ENCODE assay signal across 22 mouse cellular contexts in the genomic region with DNA sequence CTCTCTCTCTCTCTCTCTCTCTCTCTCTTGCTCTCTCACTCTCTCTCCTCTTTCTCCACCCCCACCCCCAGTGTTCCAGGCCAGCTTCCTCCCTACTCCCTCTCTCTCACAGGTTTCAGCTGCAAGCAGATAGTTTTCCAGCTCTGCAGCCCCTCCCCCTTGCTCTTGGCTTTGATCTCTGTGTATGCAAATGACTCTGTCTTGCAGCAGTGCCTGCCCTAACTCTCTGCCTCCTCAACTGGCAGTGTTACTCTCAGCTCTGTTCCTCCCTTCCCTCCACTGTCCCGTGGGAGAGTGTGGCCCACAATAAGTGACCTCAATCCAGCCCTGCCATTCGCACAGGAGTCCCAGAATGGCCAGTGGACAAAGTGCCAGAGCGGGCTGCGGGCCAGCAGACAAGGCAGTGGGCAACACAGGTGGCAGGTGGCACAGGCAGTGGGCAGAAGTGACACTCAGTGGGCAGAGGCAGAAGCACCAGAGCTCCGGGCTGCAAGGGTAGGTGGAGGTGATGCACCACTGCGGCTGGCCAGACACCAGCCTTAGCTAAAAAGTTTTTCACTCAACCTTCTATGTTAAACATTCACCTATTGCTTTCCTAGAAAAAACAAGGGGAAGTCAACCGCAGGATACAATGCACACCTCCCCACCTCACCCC. TPM values are rescaled to one million over a fixed set of nuclear protein-coding genes. Genes with fewer than 3 reads are reported as not detected.
DNase-seq lines count a peak whose midpoint lies in the region; ATAC-seq and TF ChIP-seq lines count a peak whose summit lies in the region.
"Had no signal": no experiment of that assay in that cellular context is flagged by ENCODE, and none has a peak within 500 bp of the region (broad histone marks: within the 10 kb centered on the region; RNA-seq: fewer than 3 reads in every experiment).

No protein-coding gene starts in this region.

- intact Hi-C loops in left cerebral cortex, postnatal 25 days (cut with DNase I): no loop called here

- no peaks in the 10 kb centered on the region for H3K4me1 ChIP-seq in stomach, postnatal 0 days (replicated peaks; ENCODE audit: control insufficient read depth, insufficient read depth)
- H3K4me1 ChIP-seq in forebrain, postnatal 0 days (ENCODE audit: insufficient read depth): no peaks in the 10 kb centered on the region
- H3K4me1 ChIP-seq: hindbrain, embryonic 15.5 days; limb, embryonic 13.5 days; midbrain, embryonic 13.5 days had no signal

- H3K27me3 ChIP-seq in Patski: no peaks in the 10 kb centered on the region
- H3K27me3 ChIP-seq in stomach, postnatal 0 days (ENCODE audit: control insufficient read depth, insufficient read depth, low read length): no peaks in the 10 kb centered on the region
- no peaks in the 10 kb centered on the region for H3K27me3 ChIP-seq in forebrain, postnatal 0 days (ENCODE audit: insufficient read depth, low read length)
- H3K27me3 ChIP-seq: hindbrain, embryonic 15.5 days; limb, embryonic 13.5 days; midbrain, embryonic 13.5 days had no signal

- H3K27ac ChIP-seq in stomach, postnatal 0 days (replicated peaks): no peak overlapping the region
- no peak overlapping the region for H3K27ac ChIP-seq in forebrain, postnatal 0 days (ENCODE audit: low read depth, low read length)
- H3K27ac ChIP-seq: hindbrain, embryonic 15.5 days; limb, embryonic 13.5 days; midbrain, embryonic 13.5 days had no signal

- no peak overlapping the region for H3K4me3 ChIP-seq in stomach, postnatal 0 days (ENCODE audit: low read depth, low read length)
- no peak overlapping the region for H3K4me3 ChIP-seq in forebrain, postnatal 0 days (ENCODE audit: low read depth, low read length)
- H3K4me3 ChIP-seq: erythroblast, embryonic 14.5 days; hindbrain, embryonic 15.5 days; limb, embryonic 13.5 days; midbrain, embryonic 13.5 days had no signal

- 58% methylated on average over 7 of the region's 7 CpGs for WGBS in stomach, postnatal 0 days
- WGBS in forebrain, postnatal 0 days: 80% methylated on average over 7 of the region's 7 CpGs

- no peak for TF ChIP-seq EP300 in stomach, postnatal 0 days (optimal IDR thresholded peaks at IDR 0.05)

- no peak overlapping the region for H3K9ac ChIP-seq in stomach, postnatal 0 days (ENCODE audit: low read length)
- H3K9ac ChIP-seq in forebrain, postnatal 0 days: no peak overlapping the region
- H3K9ac ChIP-seq: hindbrain, embryonic 15.5 days; limb, embryonic 13.5 days; liver, postnatal 0 days; midbrain, embryonic 13.5 days had no signal

- no peak for TF ChIP-seq CTCF in Patski (IDR thresholded peaks at IDR 0.05)
- TF ChIP-seq CTCF in stomach, postnatal 0 days (IDR thresholded peaks at IDR 0.05; ENCODE audit: low read depth): no peak
- TF ChIP-seq CTCF in forebrain, postnatal 0 days (IDR thresholded peaks at IDR 0.05; ENCODE audit: low read depth): no peak

- in situ Hi-C loops in Patski (cut with MboI; ENCODE audit: low pct_unique_long_range_greater_than_20kb): no loop called here

- H3K36me3 ChIP-seq in stomach, postnatal 0 days (ENCODE audit: control insufficient read depth, insufficient read depth, low read length): no peaks in the 10 kb centered on the region
- H3K36me3 ChIP-seq in forebrain, postnatal 0 days (ENCODE audit: insufficient read depth): no peaks in the 10 kb centered on the region
- H3K36me3 ChIP-seq: hindbrain, embryonic 15.5 days; limb, embryonic 13.5 days; midbrain, embryonic 13.5 days had no signal

- no peak overlapping the region for H3K4me2 ChIP-seq in stomach, postnatal 0 days (replicated peaks; ENCODE audit: low read depth)
- H3K4me2 ChIP-seq in forebrain, postnatal 0 days (ENCODE audit: low read depth): no peak overlapping the region
- H3K4me2 ChIP-seq: hindbrain, embryonic 15.5 days; limb, embryonic 13.5 days; midbrain, embryonic 13.5 days had no signal

- CTCF ChIA-PET in Patski (lab: Charles Lee): no interaction called here

- peak; percentile 11 to 20 for DNase-seq in left cerebral cortex, adult 18-20 months (ENCODE audit: low spot score in 2 of 2)
- no peak for DNase-seq in left cerebral cortex, postnatal 25 days (ENCODE audit: low spot score in 2 of 2)
- no peak for DNase-seq in Patski (ENCODE audit: low read depth, low spot score)
- peak; percentile 20 to 27 for DNase-seq in kidney, adult 8-10 months
- DNase-seq in stomach, postnatal 0 days (ENCODE audit: low spot score): no peak
- no peak for DNase-seq in layer of hippocampus, adult 18-20 months (ENCODE audit: low spot score in 2 of 2)
- no peak for DNase-seq in forebrain, postnatal 0 days
- DNase-seq: gastrocnemius, postnatal 14 days; heart, postnatal 14 days; liver, postnatal 0 days; lung, postnatal 4 days; thymus, postnatal 4 days had no signal

- no peaks in the 10 kb centered on the region for H3K9me3 ChIP-seq in stomach, postnatal 0 days (ENCODE audit: control insufficient read depth, low read length)
- H3K9me3 ChIP-seq in forebrain, postnatal 0 days (ENCODE audit: low read length): peaks cover 6% of the 10 kb centered on the region; the same call in 1 of the 2 replicates

- POLR2A ChIA-PET in Patski (lab: Charles Lee): no interaction called here

- peak; percentile 39 for ATAC-seq in Patski
- peak; percentile 35; the same call in 1 of the 2 replicates for ATAC-seq in stomach, postnatal 0 days (ENCODE audit: low FRiP score, low TSS enrichment)
- no peak for ATAC-seq in forebrain, postnatal 0 days
- ATAC-seq: CD4-positive, CD25-positive, alpha-beta regulatory T cell, adult 4 months; liver, postnatal 0 days; midbrain, embryonic 13.5 days had no signal

RNA-seq across cellular contexts. Expression of a gene that starts 16.3 kb away (rescaled TPM):
- not detected for total RNA-seq in left cerebral cortex, adult 18-20 months (2021)
- total RNA-seq in left cerebral cortex, postnatal 25 days (2021): not detected
- not detected for polyA plus RNA-seq in Patski (2021)
- polyA plus RNA-seq in stomach, postnatal 0 days (2015; fragmentation: Nextera tagmentation; extraction: Ambion mirVana): not detected in 2 replicates
- not detected for total RNA-seq in layer of hippocampus, adult 18-20 months (2021)
- not detected in 2 replicates for total RNA-seq in forebrain, postnatal 0 days (2014; rRNA removed)
- not detected in 2 replicates for polyA plus RNA-seq in forebrain, postnatal 0 days (2015; fragmentation: Nextera tagmentation; extraction: Ambion mirVana)
- total RNA-seq: gastrocnemius, postnatal 14 days; heart, postnatal 14 days; left cerebral cortex, adult 8-10 months had no signal
- polyA plus RNA-seq: brain, embryonic 14.5 days; CD4-positive, CD25-positive, alpha-beta regulatory T cell, adult 4 months; erythroblast, embryonic 14.5 days; hindbrain, embryonic 15.5 days; large intestine, adult 2 months; limb, embryonic 13.5 days; liver, postnatal 0 days; midbrain, embryonic 13.5 days; spleen, adult 2 months; stomach, embryonic 16.5 days had no signal

RNA-seq across cellular contexts. Expression of a gene that starts 24.8 kb away (rescaled TPM):
- total RNA-seq in left cerebral cortex, adult 18-20 months (2021): not detected
- total RNA-seq in left cerebral cortex, postnatal 25 days (2021): not detected
- polyA plus RNA-seq in Patski (2021): not detected
- polyA plus RNA-seq in stomach, postnatal 0 days (2015; fragmentation: Nextera tagmentation; extraction: Ambion mirVana): not detected in 2 replicates
- not detected for total RNA-seq in layer of hippocampus, adult 18-20 months (2021)
- total RNA-seq in forebrain, postnatal 0 days (2014; rRNA removed): not detected in 2 replicates
- polyA plus RNA-seq in forebrain, postnatal 0 days (2015; fragmentation: Nextera tagmentation; extraction: Ambion mirVana): not detected in 2 replicates
- total RNA-seq: gastrocnemius, postnatal 14 days; heart, postnatal 14 days; left cerebral cortex, adult 8-10 months had no signal
- polyA plus RNA-seq: brain, embryonic 14.5 days; CD4-positive, CD25-positive, alpha-beta regulatory T cell, adult 4 months; erythroblast, embryonic 14.5 days; hindbrain, embryonic 15.5 days; large intestine, adult 2 months; limb, embryonic 13.5 days; liver, postnatal 0 days; midbrain, embryonic 13.5 days; spleen, adult 2 months; stomach, embryonic 16.5 days had no signal

RNA-seq across cellular contexts. Expression of a gene that starts 45.8 kb away (rescaled TPM):
- total RNA-seq in left cerebral cortex, adult 18-20 months (2021): not detected
- not detected for total RNA-seq in left cerebral cortex, postnatal 25 days (2021)
- not detected for polyA plus RNA-seq in Patski (2021)
- polyA plus RNA-seq in stomach, postnatal 0 days (2015; fragmentation: Nextera tagmentation; extraction: Ambion mirVana): not detected in 2 replicates
- not detected for total RNA-seq in layer of hippocampus, adult 18-20 months (2021)
- total RNA-seq in forebrain, postnatal 0 days (2014; rRNA removed): not detected in 2 replicates
- polyA plus RNA-seq in forebrain, postnatal 0 days (2015; fragmentation: Nextera tagmentation; extraction: Ambion mirVana): not detected in 2 replicates
- total RNA-seq: gastrocnemius, postnatal 14 days; heart, postnatal 14 days; left cerebral cortex, adult 8-10 months had no signal
- polyA plus RNA-seq: brain, embryonic 14.5 days; CD4-positive, CD25-positive, alpha-beta regulatory T cell, adult 4 months; erythroblast, embryonic 14.5 days; hindbrain, embryonic 15.5 days; large intestine, adult 2 months; limb, embryonic 13.5 days; liver, postnatal 0 days; midbrain, embryonic 13.5 days; spleen, adult 2 months; stomach, embryonic 16.5 days had no signal

RNA-seq across cellular contexts. Expression of a gene that starts 55.2 kb away (rescaled TPM):
- not detected for total RNA-seq in left cerebral cortex, adult 18-20 months (2021)
- not detected for total RNA-seq in left cerebral cortex, postnatal 25 days (2021)
- polyA plus RNA-seq in Patski (2021): not detected
- 0.11 TPM in 1 of 2 replicates, not detected in the other for polyA plus RNA-seq in stomach, postnatal 0 days (2015; fragmentation: Nextera tagmentation; extraction: Ambion mirVana)
- not detected for total RNA-seq in layer of hippocampus, adult 18-20 months (2021)
- not detected in 2 replicates for total RNA-seq in forebrain, postnatal 0 days (2014; rRNA removed)
- not detected in 2 replicates for polyA plus RNA-seq in forebrain, postnatal 0 days (2015; fragmentation: Nextera tagmentation; extraction: Ambion mirVana)
- total RNA-seq: gastrocnemius, postnatal 14 days; heart, postnatal 14 days; left cerebral cortex, adult 8-10 months had no signal
- polyA plus RNA-seq: brain, embryonic 14.5 days; CD4-positive, CD25-positive, alpha-beta regulatory T cell, adult 4 months; erythroblast, embryonic 14.5 days; hindbrain, embryonic 15.5 days; large intestine, adult 2 months; limb, embryonic 13.5 days; liver, postnatal 0 days; midbrain, embryonic 13.5 days; spleen, adult 2 months; stomach, embryonic 16.5 days had no signal

Comparison
In these comparisons a context has a peak if more than half of its experiments do, and no peak if none do; other contexts are left out.
1. DNase-seq: peak in left cerebral cortex, adult 18-20 months (2 of 2) and kidney, adult 8-10 months (2 of 2); none in left cerebral cortex, postnatal 25 days (0 of 2), Patski (single experiment), stomach, postnatal 0 days (single experiment), layer of hippocampus, adult 18-20 months (0 of 2) and forebrain, postnatal 0 days (single experiment).